Comparison of ENCODE assay signal across 13 mouse cellular contexts in genomic region chr4:106634086-106634479, GRCm38 (mm10). TPM values are rescaled to one million over a fixed set of nuclear protein-coding genes. Genes with fewer than 3 reads are reported as not detected.
DNase-seq lines count a peak whose midpoint lies in the region; ATAC-seq and TF ChIP-seq lines count a peak whose summit lies in the region.
"Had no signal": no experiment of that assay in that cellular context is flagged by ENCODE, and none has a peak within 500 bp of the region (broad histone marks: within the 10 kb centered on the region; RNA-seq: fewer than 3 reads in every experiment).

No protein-coding gene starts in this region.

- no peaks in the 10 kb centered on the region for H3K27me3 ChIP-seq in forebrain, postnatal 0 days (ENCODE audit: insufficient read depth, low read length)
- peaks cover 8% of the 10 kb centered on the region; the same call in 1 of the 2 replicates for H3K27me3 ChIP-seq in forebrain, embryonic 10.5 days (ENCODE audit: poor library complexity, severe bottlenecking)
- H3K27me3 ChIP-seq in hindbrain, embryonic 14.5 days (ENCODE audit: control insufficient read depth, insufficient read depth, low read length) = no peaks in the 10 kb centered on the region
- no peaks in the 10 kb centered on the region for H3K27me3 ChIP-seq in midbrain, embryonic 16.5 days (ENCODE audit: control insufficient read depth, insufficient read depth, low read depth, low read length)

- no peak overlapping the region for H3K9ac ChIP-seq in forebrain, postnatal 0 days
- H3K9ac ChIP-seq in hindbrain, embryonic 14.5 days = 0 out of 2 replicates have a peak overlapping the region, but pooled peaks have one; percentile 0
- peak overlapping the region; percentile 52; the same call in 1 of the 2 replicates for H3K9ac ChIP-seq in midbrain, embryonic 16.5 days (ENCODE audit: low read depth, low read length)
- H3K9ac ChIP-seq: liver, embryonic 14.5 days had no signal

- no peak overlapping the region for H3K4me3 ChIP-seq in forebrain, postnatal 0 days (ENCODE audit: low read depth, low read length)
- H3K4me3 ChIP-seq in forebrain, embryonic 10.5 days = no peak overlapping the region
- H3K4me3 ChIP-seq in layer of hippocampus, adult 2 months = no peak overlapping the region
- H3K4me3 ChIP-seq in hindbrain, embryonic 14.5 days (replicated peaks; ENCODE audit: low read length) = no peak overlapping the region
- H3K4me3 ChIP-seq in midbrain, embryonic 16.5 days (ENCODE audit: low read depth, low read length) = no peak overlapping the region; the same call in 1 of the 2 replicates

- H3K27ac ChIP-seq in forebrain, postnatal 0 days (ENCODE audit: low read depth, low read length) = peak overlapping the region; percentile 64
- no peak overlapping the region for H3K27ac ChIP-seq in forebrain, embryonic 10.5 days
- H3K27ac ChIP-seq in layer of hippocampus, adult 2 months = peak overlapping the region; percentile 95
- H3K27ac ChIP-seq in hindbrain, embryonic 14.5 days = peak overlapping the region; percentile 70
- H3K27ac ChIP-seq in midbrain, embryonic 16.5 days (ENCODE audit: low read length) = peak overlapping the region; percentile 91
- H3K27ac ChIP-seq: liver, embryonic 14.5 days had no signal

- no peaks in the 10 kb centered on the region for H3K36me3 ChIP-seq in forebrain, postnatal 0 days (ENCODE audit: insufficient read depth)
- H3K36me3 ChIP-seq in forebrain, embryonic 10.5 days (replicated peaks) = no peaks in the 10 kb centered on the region
- no peaks in the 10 kb centered on the region for H3K36me3 ChIP-seq in hindbrain, embryonic 14.5 days (replicated peaks; ENCODE audit: control insufficient read depth, insufficient read depth)
- H3K36me3 ChIP-seq in midbrain, embryonic 16.5 days (ENCODE audit: control insufficient read depth, insufficient read depth, low read length) = no peaks in the 10 kb centered on the region

- H3K9me3 ChIP-seq in forebrain, postnatal 0 days (ENCODE audit: low read length) = no peaks in the 10 kb centered on the region
- no peaks in the 10 kb centered on the region for H3K9me3 ChIP-seq in forebrain, embryonic 10.5 days
- H3K9me3 ChIP-seq in hindbrain, embryonic 14.5 days (ENCODE audit: control insufficient read depth, low read length) = no peaks in the 10 kb centered on the region
- no peaks in the 10 kb centered on the region for H3K9me3 ChIP-seq in midbrain, embryonic 16.5 days (replicated peaks; ENCODE audit: control insufficient read depth, low read length, poor library complexity, severe bottlenecking)

- H3K4me2 ChIP-seq in forebrain, postnatal 0 days (ENCODE audit: low read depth) = no peak overlapping the region
- 0 out of 2 replicates have a peak overlapping the region, but pooled peaks have one; percentile 0 for H3K4me2 ChIP-seq in hindbrain, embryonic 14.5 days (replicated peaks)
- peak overlapping the region; percentile 42 for H3K4me2 ChIP-seq in midbrain, embryonic 16.5 days (ENCODE audit: low read length)

- ATAC-seq in forebrain, postnatal 0 days = 0 out of 2 replicates have a peak, but pooled peaks have one; percentile 3
- ATAC-seq in hindbrain, embryonic 14.5 days (ENCODE audit: low FRiP score) = peak; percentile 22; the same call in 1 of the 2 replicates
- ATAC-seq in midbrain, embryonic 16.5 days = peak; percentile 15; the same call in 1 of the 2 replicates
- ATAC-seq: forebrain, embryonic 14.5 days had no signal

- TF ChIP-seq CTCF in forebrain, postnatal 0 days (IDR thresholded peaks at IDR 0.05; ENCODE audit: low read depth) = no peak
- TF ChIP-seq CTCF in layer of hippocampus, adult 2 months (conservative IDR thresholded peaks at IDR 0.05) = no peak

- no peak for DNase-seq in forebrain, postnatal 0 days
- no peak for DNase-seq in forebrain, embryonic 10.5 days (ENCODE audit: extremely low spot score, low spot score)
- DNase-seq in layer of hippocampus, adult 2 months (ENCODE audit: low spot score in 2 of 2) = no peak
- DNase-seq in layer of hippocampus, adult 18-20 months (ENCODE audit: low spot score in 2 of 2) = no peak
- no peak for DNase-seq in hindbrain, embryonic 14.5 days (ENCODE audit: low spot score)
- no peak for DNase-seq in embryo, embryonic 10 days (ENCODE audit: low spot score)
- DNase-seq in layer of hippocampus, adult 9-10 months (ENCODE audit: low spot score) = no peak

- H3K4me1 ChIP-seq in forebrain, postnatal 0 days (ENCODE audit: insufficient read depth) = peaks cover 36% of the 10 kb centered on the region
- H3K4me1 ChIP-seq in forebrain, embryonic 10.5 days = peaks cover 25% of the 10 kb centered on the region
- peaks cover 19% of the 10 kb centered on the region for H3K4me1 ChIP-seq in hindbrain, embryonic 14.5 days (replicated peaks; ENCODE audit: control insufficient read depth, insufficient read depth, low read length)
- H3K4me1 ChIP-seq in midbrain, embryonic 16.5 days (ENCODE audit: control insufficient read depth, insufficient read depth, low read length) = peaks cover 40% of the 10 kb centered on the region

- 38% methylated on average over 8 of the region's 9 CpGs for WGBS in forebrain, postnatal 0 days
- 75% methylated on average over 9 of the region's 9 CpGs for WGBS in forebrain, embryonic 10.5 days
- 36% methylated on average over 9 of the region's 9 CpGs for WGBS in hindbrain, embryonic 14.5 days
- WGBS in midbrain, embryonic 16.5 days = 33% methylated on average over 9 of the region's 9 CpGs

RNA-seq across cellular contexts. Expression of gene Ttc22, which starts 11.9 kb away (rescaled TPM):
- 2.5 TPM in 2 replicates for total RNA-seq in forebrain, postnatal 0 days (2014; rRNA removed)
- 1.2 and 1.6 TPM in 2 replicates for polyA plus RNA-seq in forebrain, postnatal 0 days (2015; fragmentation: Nextera tagmentation; extraction: Ambion mirVana)
- not detected in 2 replicates for polyA plus RNA-seq in forebrain, embryonic 10.5 days (2016; fragmentation: Nextera tagmentation; extraction: Ambion mirVana)
- total RNA-seq in layer of hippocampus, adult 2 months (2021) = under 1 TPM; 0.59 to 0.74 TPM
- total RNA-seq in layer of hippocampus, adult 18-20 months (2021) = under 1 TPM; 0.33 to 0.72 TPM
- polyA plus RNA-seq in hindbrain, embryonic 14.5 days (2014; fragmentation: Nextera tagmentation; extraction: Ambion mirVana) = 1.6 and 1.9 TPM in 2 replicates
- 3.6 and 4.4 TPM in 2 replicates for polyA plus RNA-seq in midbrain, embryonic 16.5 days (2015; fragmentation: Nextera tagmentation; extraction: Ambion mirVana)
- total RNA-seq: hematopoietic stem cell, adult 5-6 weeks; megakaryocyte progenitor cell, adult 5-6 weeks had no signal

RNA-seq across cellular contexts. Expression of gene Pars2, which starts 16.8 kb away (rescaled TPM):
- 13.2 and 13.6 TPM in 2 replicates for total RNA-seq in forebrain, postnatal 0 days (2014; rRNA removed)
- 9.2 and 9.9 TPM in 2 replicates for polyA plus RNA-seq in forebrain, postnatal 0 days (2015; fragmentation: Nextera tagmentation; extraction: Ambion mirVana)
- polyA plus RNA-seq in forebrain, embryonic 10.5 days (2016; fragmentation: Nextera tagmentation; extraction: Ambion mirVana) = 14.9 and 19.7 TPM in 2 replicates
- 1 to 10 TPM; 6.1 to 8.5 TPM for total RNA-seq in layer of hippocampus, adult 2 months (2021)
- 1 to 10 TPM; 6.9 TPM for total RNA-seq in layer of hippocampus, adult 18-20 months (2021)
- 10.1 and 11.0 TPM in 2 replicates for polyA plus RNA-seq in hindbrain, embryonic 14.5 days (2014; fragmentation: Nextera tagmentation; extraction: Ambion mirVana)
- 8.9 and 9.9 TPM in 2 replicates for polyA plus RNA-seq in midbrain, embryonic 16.5 days (2015; fragmentation: Nextera tagmentation; extraction: Ambion mirVana)

RNA-seq across cellular contexts. Expression of gene Lexm, which starts 17.0 kb away (rescaled TPM):
- total RNA-seq in forebrain, postnatal 0 days (2014; rRNA removed) = not detected in 2 replicates
- polyA plus RNA-seq in forebrain, postnatal 0 days (2015; fragmentation: Nextera tagmentation; extraction: Ambion mirVana) = 0.09 TPM in 1 of 2 replicates, not detected in the other
- 0.36 TPM in 1 of 2 replicates, not detected in the other for polyA plus RNA-seq in forebrain, embryonic 10.5 days (2016; fragmentation: Nextera tagmentation; extraction: Ambion mirVana)
- total RNA-seq in layer of hippocampus, adult 2 months (2021) = under 1 TPM in 1 of 2 experiments, not detected in 1; 0.71 TPM
- not detected for total RNA-seq in layer of hippocampus, adult 18-20 months (2021)
- polyA plus RNA-seq in hindbrain, embryonic 14.5 days (2014; fragmentation: Nextera tagmentation; extraction: Ambion mirVana) = not detected in 2 replicates
- not detected in 2 replicates for polyA plus RNA-seq in midbrain, embryonic 16.5 days (2015; fragmentation: Nextera tagmentation; extraction: Ambion mirVana)
- total RNA-seq: gastrocnemius, postnatal 4 days; hematopoietic stem cell, adult 5-6 weeks; megakaryocyte progenitor cell, adult 5-6 weeks had no signal
- polyA plus RNA-seq: forebrain, embryonic 14.5 days had no signal

RNA-seq across cellular contexts. Expression of gene Ttc4, which starts 44.7 kb away (rescaled TPM):
- 108 and 114 TPM in 2 replicates for total RNA-seq in forebrain, postnatal 0 days (2014; rRNA removed)
- polyA plus RNA-seq in forebrain, postnatal 0 days (2015; fragmentation: Nextera tagmentation; extraction: Ambion mirVana) = 78.2 and 89.1 TPM in 2 replicates
- polyA plus RNA-seq in forebrain, embryonic 10.5 days (2016; fragmentation: Nextera tagmentation; extraction: Ambion mirVana) = 105 and 114 TPM in 2 replicates
- 10 to 100 TPM; 50.4 to 52.7 TPM for total RNA-seq in layer of hippocampus, adult 2 months (2021)
- 10 to 100 TPM; 43.1 to 46.4 TPM for total RNA-seq in layer of hippocampus, adult 18-20 months (2021)
- polyA plus RNA-seq in hindbrain, embryonic 14.5 days (2014; fragmentation: Nextera tagmentation; extraction: Ambion mirVana) = 109 and 131 TPM in 2 replicates
- 159 and 163 TPM in 2 replicates for polyA plus RNA-seq in midbrain, embryonic 16.5 days (2015; fragmentation: Nextera tagmentation; extraction: Ambion mirVana)
